Mouse (Mus musculus) ovary, adult 18-20 months (tissue): ENCODE results near the gene Mup20.
"Not testable (repeated sequence)": the region's sequence is repeated elsewhere in the genome, so short reads cannot be mapped to it uniquely, and the experiment has no call there.

ENCODE experiments used
- DNase-seq: peaks from one replicate; pipeline ENCODE4 v3.0.0; 2022; ENCODE audit warnings: low spot score, mixed read lengths

Gene Mup20

DNA sequence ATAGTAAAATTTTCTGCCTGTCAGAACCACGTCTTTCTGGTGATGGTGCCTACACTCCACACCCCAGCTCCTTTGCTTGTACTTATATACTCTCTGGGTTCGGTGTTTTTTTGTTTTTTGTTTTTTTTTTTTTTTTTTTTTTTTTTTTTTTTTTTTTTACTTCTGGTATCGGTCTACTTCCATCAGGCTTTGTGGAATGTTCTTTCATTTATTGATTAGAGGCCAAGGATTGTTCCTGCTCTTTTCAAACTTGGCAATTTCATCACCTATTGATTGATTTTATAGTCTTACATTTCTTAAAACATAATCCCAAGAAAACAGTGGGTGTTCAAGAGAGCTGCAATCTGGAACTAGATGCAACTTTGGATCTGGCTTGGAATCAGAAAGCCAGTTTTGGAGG, at the start of gene Mup20:
Mup20 (minus strand) TSS at position 101 of the 400 bp plus-strand sequence.
- not testable (repeated sequence) for DNase-seq

DNA sequence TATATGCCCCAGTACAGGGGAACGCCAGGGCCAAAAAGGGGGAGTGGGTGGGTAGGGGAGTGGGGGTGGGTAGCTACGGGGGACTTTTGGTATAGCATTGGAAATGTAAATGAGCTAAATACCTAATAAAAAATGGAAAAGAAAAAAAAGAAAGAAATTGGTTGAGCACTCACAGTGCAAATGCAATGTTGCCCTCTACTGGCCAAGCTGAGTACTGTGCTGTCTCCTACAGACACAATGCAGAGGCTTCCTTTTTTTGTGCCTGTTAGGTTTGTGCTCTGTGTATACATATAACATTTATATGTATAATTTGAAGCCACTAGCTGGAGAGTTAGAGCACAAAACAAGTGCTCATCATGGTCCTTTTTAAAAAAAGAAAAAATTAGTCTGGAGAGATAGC, 49.4 kb upstream of the Mup20 start:
- DNase-seq = not testable (repeated sequence)

DNA sequence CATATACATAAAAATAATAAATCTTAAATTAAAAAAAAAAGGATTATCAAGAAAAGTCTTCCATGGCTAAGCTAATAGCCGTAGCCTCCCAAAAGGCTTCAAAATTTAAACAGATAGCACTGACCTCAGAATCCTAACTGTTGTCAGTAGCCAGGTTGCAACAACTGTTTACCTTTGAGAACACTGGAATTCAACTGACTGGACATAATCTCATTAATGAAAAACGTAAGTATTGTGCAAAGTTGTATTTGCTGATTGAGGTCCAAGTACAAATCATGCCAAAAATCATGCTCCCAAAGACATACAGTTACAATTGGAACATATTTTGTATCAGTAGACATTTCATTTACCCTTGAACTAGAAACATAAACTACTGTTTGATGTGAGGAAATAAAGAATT, 34.0 kb upstream of the Mup20 start:
- DNase-seq = no peak

DNA sequence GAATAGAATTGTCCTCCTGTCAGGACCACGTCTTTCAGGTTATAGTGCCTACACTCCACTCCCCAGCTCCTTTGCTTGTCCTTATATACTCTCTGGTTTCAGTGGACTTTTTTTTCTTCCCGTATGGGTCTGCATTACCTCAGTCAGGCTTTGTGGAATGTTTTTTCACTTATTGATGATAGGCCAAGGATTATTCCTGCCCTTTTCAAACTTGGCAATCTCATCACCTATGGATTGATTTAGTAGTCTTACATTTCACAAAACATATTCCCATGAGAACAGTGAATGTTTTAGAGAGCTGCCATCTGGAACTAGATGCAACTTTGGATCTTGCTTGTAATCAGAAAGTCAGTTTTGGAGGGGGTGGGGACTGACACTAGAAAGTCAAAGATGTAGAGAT, 33.3 kb upstream of the Mup20 start, which contains the start of gene Mup3:
Mup3 (minus strand) TSS at position 102 of the 400 bp plus-strand sequence.
- DNase-seq = no peak

DNA sequence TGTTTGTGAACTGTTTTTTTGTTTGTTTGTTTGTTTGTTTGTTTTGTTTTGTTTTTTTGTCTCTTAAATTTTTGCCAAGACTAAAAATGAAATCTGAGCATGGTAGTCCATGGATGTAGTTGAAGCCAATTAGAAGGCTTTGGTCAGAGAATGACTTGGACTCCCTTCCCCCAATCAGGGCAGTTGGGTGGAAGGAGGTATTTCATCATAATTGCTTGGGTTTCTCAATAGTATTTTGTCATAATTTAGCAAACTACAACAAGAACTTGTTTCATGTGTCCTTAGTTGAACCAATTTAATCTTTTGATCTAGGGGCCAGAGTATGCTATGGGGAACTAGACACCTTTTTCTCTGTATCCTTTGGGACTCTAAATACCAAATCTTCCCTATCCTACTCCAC, 28.8 kb upstream of the Mup20 start:
- DNase-seq = no peak

DNA sequence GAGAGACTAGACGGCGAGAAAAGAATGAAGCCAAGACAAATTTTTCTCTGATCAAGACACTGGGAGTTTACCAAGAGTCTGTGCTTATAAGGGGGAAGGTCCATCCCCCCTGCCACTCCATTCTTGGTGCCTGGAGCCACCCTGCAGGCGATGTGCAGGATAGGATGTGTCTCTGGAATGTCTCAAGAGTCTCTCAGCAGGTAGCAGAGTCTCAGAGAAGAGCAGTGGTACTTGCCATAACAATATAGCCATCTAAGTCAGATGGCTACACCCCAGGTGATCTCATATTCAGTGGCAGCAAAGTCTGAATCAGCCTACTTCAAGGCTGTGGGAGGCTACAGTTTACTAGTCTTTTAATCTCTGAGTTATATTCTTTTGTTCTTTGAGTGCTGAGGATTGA, 21.2 kb upstream of the Mup20 start:
- no peak for DNase-seq

DNA sequence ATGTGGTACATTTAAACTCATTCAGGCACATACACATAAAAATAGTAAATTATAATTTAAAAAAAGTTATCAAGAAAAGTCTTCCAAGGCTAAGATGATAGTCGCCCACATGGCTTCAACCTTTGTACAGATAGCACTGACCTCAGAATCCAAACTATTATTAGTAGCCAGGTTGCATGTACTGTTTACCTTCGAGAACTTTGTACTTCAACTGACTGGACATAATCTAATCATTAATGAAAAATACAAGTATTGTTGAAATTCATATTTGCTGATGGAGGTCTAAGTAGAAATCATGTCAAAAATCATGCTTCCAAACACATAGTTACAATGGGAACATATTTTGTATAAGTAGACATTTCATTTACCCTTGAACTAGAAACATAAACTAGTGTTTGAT, 822 bp upstream of the Mup20 start:
- DNase-seq = not testable (repeated sequence)

DNA sequence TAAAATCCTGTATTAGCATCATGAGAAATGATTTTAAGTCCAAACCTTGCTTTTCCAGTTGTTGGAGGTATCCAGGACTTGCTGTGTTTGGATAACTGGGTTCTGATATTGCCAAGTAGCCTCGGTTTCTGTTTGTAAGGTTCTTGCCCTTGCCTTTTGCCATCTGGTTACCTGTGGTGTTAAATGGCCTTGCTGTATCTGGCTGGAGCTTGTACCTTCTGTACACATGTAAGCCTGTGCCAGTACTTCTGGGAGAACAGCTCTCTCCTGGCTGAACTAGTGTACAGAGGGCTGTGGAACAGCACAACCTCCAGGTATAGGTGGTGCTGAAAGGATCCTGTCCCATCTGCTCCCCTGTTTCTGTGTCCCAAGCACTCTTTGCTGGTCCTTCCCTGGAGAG, 27.7 kb downstream of the Mup20 start:
- no peak for DNase-seq

DNA sequence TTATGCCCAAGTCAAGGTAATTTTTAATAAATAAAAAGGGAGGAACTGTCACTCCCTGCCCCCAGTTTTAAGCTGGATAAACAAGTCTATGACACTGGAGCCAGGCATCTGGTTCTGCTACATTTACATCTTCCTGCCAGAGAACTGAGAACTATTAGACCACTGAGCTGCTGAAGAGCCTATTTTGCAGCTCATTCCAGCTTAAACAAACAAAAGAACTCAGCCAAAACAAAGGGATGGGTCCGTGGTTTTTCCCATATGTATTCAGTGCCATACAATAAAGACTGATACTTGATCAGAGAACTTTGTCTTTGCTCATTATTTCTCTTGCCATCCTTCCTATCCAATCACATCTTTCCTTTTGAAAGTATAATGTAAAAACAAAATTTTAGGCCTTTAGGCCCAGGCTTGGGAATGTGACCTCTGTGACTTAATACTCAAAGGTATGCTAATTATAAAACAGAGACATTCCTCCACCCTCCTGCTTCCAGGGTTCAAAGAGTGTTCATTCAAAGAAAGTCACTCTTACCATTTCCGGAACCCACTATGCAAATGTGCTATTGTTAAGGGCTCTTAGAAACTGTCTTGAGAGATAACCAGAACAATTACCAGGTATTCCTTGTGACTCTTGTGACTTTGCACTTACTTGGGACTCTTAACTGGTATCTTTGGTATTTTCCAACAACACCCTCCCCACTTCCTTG, 29.6 kb downstream of the Mup20 start:
- no peak for DNase-seq

DNA sequence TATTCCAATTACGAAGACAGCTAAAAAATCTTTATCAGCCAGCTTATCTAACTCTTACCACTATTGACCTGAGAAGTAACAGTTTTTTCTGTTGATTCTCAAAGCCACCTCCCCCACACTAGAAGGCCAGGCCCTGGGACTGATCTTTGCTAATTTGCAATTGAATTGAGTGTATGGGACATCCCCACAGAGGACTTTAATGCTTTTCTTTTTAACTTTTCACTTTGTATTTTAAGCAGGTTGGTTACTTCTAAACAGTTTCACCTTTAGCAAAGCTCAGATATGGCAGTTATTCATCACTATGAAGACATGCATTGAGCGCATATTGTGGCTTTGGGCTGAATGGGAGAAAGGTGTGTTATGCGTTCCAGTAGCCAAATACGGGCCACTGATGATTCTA, 30.3 kb downstream of the Mup20 start:
- no peak for DNase-seq

DNA sequence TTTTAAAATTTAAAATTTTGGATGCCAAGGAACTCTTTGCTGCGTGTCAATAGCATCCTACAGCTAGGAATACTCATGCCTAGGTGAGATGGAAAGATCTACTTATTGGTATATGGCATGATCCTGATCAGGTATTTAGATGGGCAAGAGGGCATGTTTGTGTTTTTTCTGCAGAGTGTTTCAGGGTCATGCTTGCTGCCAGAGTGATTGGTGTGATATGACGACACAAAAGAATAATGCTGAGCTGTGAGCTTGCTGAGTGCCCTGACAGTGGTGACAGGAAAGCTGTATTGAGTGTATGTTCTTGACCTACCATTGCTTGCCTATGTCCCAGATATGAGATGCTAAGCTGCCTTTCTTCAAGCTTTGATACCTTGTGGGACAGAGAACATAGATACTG, 30.8 kb downstream of the Mup20 start:
- DNase-seq = no peak

DNA sequence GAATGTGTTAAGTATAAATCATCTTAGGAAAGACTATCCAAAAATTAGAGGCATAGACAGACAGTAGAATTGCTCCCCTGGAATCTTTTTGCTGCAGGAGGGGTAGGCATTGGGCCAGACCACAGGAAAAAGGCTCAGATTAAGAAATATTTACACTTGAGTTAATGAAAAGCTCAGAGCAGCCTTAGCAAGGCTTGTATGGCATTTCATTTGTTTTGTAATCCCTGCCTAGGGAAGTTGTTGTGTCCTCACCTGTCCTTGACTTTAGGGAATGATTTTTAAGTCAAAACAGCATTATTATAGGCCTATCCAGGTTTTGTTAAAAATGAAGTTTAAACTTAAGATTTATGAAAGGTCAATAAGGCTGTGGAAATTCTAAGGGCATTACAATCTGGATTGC, 33.4 kb downstream of the Mup20 start:
- DNase-seq = not testable (repeated sequence)
